ENCODE assay signal across 8 mouse cellular contexts in genomic region chr2:150786251-150787180, GRCm38 (mm10). TPM values are rescaled to one million over a fixed set of nuclear protein-coding genes. Genes with fewer than 3 reads are reported as not detected.
A peak's percentile ranks its signal among the peaks of the same experiment; 100 is the strongest.
DNase-seq lines count a peak whose midpoint lies in the region; ATAC-seq and TF ChIP-seq lines count a peak whose summit lies in the region.

Pygb (plus strand) TSS chr2:150786735.

- no peaks in the 10 kb centered on the region for H3K27me3 ChIP-seq in hindbrain, postnatal 0 days (ENCODE audit: insufficient read depth, low read length)
- H3K27me3 ChIP-seq in megakaryocyte, embryonic 14.5 days (replicated peaks) = no peaks in the 10 kb centered on the region

- DNase-seq in gastrocnemius, adult 2 months = peak; percentile 91
- peak; percentile 95 for DNase-seq in hindbrain, postnatal 0 days (ENCODE audit: low spot score)
- DNase-seq in left cerebral cortex, adult 2 months (ENCODE audit: extremely low spot score in 1 of 2, low spot score in 2 of 2) = peak; percentile 84 to 85
- peak; percentile 87 for DNase-seq in right cerebral cortex, postnatal 25 days
- peak; percentile 82 to 88 for DNase-seq in urinary bladder, postnatal 4 days (ENCODE audit: low spot score in 2 of 2)

- no peaks in the 10 kb centered on the region for H3K9me3 ChIP-seq in hindbrain, postnatal 0 days (ENCODE audit: low read length)
- no peaks in the 10 kb centered on the region for H3K9me3 ChIP-seq in megakaryocyte, embryonic 14.5 days

- H3K27ac ChIP-seq in gastrocnemius, adult 2 months = peak within 1 kb of the TSS; percentile 74
- H3K27ac ChIP-seq in hindbrain, postnatal 0 days = peak within 1 kb of the TSS; percentile 82
- peak within 1 kb of the TSS; percentile 69 for H3K27ac ChIP-seq in left cerebral cortex, adult 2 months

- H3K4me2 ChIP-seq in hindbrain, postnatal 0 days (ENCODE audit: low read depth, low read length) = peak within 1 kb of the TSS; percentile 76

- TF ChIP-seq CTCF in gastrocnemius, adult 2 months (IDR thresholded peaks at IDR 0.05) = no peak
- TF ChIP-seq CTCF in hindbrain, postnatal 0 days (IDR thresholded peaks at IDR 0.05; ENCODE audit: low read depth) = no peak
- TF ChIP-seq CTCF in left cerebral cortex, adult 2 months (IDR thresholded peaks at IDR 0.05) = no peak

- peak; percentile 91 for ATAC-seq in activated CD4-positive, CD25-positive, alpha-beta regulatory T cell, adult 4 months
- ATAC-seq in common myeloid progenitor, adult 5-6 weeks (replicated peaks; ENCODE audit: low read depth, poor library complexity, severe bottlenecking) = peak; percentile 93
- peak; percentile 96 for ATAC-seq in hindbrain, postnatal 0 days

- H3K4me3 ChIP-seq in gastrocnemius, adult 2 months = peak within 1 kb of the TSS; percentile 95
- H3K4me3 ChIP-seq in hindbrain, postnatal 0 days (ENCODE audit: low read length) = peak within 1 kb of the TSS; percentile 90
- H3K4me3 ChIP-seq in left cerebral cortex, adult 2 months = peak within 1 kb of the TSS; percentile 82
- H3K4me3 ChIP-seq in megakaryocyte, embryonic 14.5 days (replicated peaks) = peak within 1 kb of the TSS; percentile 93

- WGBS in hindbrain, postnatal 0 days = 2% methylated on average over 56 of the region's 58 CpGs

- H3K9ac ChIP-seq in hindbrain, postnatal 0 days (replicated peaks; ENCODE audit: low read length) = peak within 1 kb of the TSS; percentile 76

- no peaks in the 10 kb centered on the region; the same call in 1 of the 2 replicates for H3K4me1 ChIP-seq in hindbrain, postnatal 0 days (ENCODE audit: insufficient read depth, low read length)
- H3K4me1 ChIP-seq in megakaryocyte, embryonic 14.5 days = peaks cover 68% of the 10 kb centered on the region

- intact Hi-C loops in gastrocnemius, adult 2 months (cut with DNase I) = loop anchor here (5.0 kb wide), 1 partner anchor 34 kb away; no protein-coding TSS in a partner anchor
- intact Hi-C loops in left cerebral cortex, adult 2 months (cut with DNase I) = loop anchor here (5.0 kb wide), 1 partner anchor 109 kb away; no protein-coding TSS in a partner anchor

- H3K36me3 ChIP-seq in hindbrain, postnatal 0 days (ENCODE audit: insufficient read depth, low read length) = no peaks in the 10 kb centered on the region
- H3K36me3 ChIP-seq in megakaryocyte, embryonic 14.5 days (replicated peaks; ENCODE audit: low read length) = peaks cover 24% of the 10 kb centered on the region

RNA-seq across cellular contexts. Expression of gene Pygb, which starts in this region (rescaled TPM):
- polyA plus RNA-seq in activated CD4-positive, CD25-positive, alpha-beta regulatory T cell, adult 4 months (2017; shearing (Covaris generic)) = 10 to 100 TPM; 33.1 to 49.4 TPM
- total RNA-seq in common myeloid progenitor, adult 5-6 weeks (2017) = 29.7 TPM in 2 replicates
- total RNA-seq in gastrocnemius, adult 2 months (2021) = 1 to 10 TPM; 4.9 to 5.5 TPM
- 302 and 317 TPM in 2 replicates for total RNA-seq in hindbrain, postnatal 0 days (2014; rRNA removed)
- 160 and 169 TPM in 2 replicates for polyA plus RNA-seq in hindbrain, postnatal 0 days (2015; fragmentation: Nextera tagmentation; extraction: Ambion mirVana)
- 100 to 1,000 TPM; 126 to 127 TPM for total RNA-seq in left cerebral cortex, adult 2 months (2021)
- polyA plus RNA-seq in megakaryocyte, embryonic 14.5 days (2012; ENCODE audit: insufficient read depth, low replicate concordance) = 7.5 and 43.3 TPM in 2 replicates

Comparison
In these comparisons a context has a peak if more than half of its experiments do, and no peak if none do; other contexts are left out.
1. Peak in every context shown above with its lines: DNase-seq, ATAC-seq, H3K4me3 ChIP-seq and H3K27ac ChIP-seq.